Mouse (Mus musculus) urinary bladder, postnatal 4 days (tissue): Measurements from ENCODE around the gene Msi1.
"Not testable (repeated sequence)": the region's sequence is repeated elsewhere in the genome, so short reads cannot be mapped to it uniquely, and the experiment has no call there.

Experiments
- DNase-seq, 2 experiments: peaks; one replicate each; pipeline ENCODE4 v3.0.0; 2021 to 2022; ENCODE audit warnings: low spot score in 2 of 2

The Msi1 gene

DNA sequence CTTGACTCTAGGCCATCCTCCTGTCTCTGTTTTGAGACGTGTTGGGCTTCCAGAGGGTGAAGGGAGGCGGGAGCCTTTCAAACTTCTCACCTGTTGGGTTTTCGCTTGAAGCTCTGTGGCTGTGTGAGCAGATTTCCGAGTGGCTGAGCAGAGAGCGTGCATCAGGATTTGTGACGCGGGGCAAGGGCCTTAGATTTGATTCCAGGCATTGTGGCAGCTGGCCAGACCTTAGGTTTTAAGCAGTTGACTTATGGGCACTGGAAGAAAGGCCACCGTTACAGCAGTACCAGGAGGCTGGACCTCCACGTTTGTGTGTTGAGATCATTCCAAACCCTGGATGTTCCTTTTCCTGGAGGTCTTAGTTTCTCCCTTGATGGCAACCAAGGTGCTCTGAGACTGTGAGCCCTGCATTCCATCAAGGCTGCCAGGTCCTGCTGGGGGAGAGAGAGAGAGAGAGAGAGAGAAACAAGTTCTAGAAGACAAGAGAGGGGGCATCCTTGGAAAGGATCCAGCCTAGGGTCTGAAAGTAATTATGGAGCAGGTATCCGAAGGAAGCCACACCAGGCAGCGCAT, 5.0 kb downstream of the Msi1 start:
- no peak for DNase-seq

DNA sequence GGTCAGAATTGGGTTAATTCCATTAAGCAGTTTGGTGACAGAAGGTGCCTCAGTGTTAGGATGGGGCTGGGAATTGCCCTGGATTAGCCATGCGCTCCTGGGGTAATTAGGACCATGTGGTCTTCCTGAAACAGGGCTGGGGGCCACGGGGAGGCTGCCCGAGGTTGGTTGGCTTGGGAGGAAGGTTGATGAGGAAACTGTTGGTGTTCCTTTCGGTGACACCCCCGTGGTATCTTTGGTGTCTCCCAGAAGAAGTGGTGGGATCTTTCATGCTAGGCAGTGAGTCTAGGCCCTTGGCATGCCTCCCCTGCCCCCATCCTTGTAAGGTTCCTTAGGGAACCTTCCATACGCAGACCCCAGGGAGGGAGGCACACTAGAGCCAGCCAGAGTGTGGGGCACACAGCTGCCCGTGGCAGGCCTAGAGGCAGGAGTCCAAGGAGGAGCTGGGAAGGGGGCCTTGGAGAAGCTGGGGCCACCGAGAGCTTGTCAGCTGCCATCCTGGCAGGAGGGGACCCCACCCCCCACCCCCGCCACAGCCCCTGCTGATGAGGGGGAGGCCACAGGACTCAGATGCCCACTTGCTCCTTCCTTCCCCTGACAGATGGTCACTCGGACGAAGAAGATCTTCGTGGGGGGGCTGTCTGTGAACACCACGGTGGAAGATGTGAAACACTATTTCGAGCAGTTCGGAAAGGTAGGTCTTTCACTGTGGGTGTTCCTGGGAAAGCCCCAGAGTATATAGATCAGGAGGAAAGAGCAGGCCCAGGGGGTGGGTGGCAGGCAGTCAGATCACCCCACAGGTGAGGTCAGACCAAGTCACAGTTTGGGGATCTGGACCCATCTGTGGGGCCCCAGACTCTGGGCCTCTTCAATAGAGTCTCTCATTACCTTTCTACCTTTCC, 5.7 kb downstream of the Msi1 start:
- no peak for DNase-seq

DNA sequence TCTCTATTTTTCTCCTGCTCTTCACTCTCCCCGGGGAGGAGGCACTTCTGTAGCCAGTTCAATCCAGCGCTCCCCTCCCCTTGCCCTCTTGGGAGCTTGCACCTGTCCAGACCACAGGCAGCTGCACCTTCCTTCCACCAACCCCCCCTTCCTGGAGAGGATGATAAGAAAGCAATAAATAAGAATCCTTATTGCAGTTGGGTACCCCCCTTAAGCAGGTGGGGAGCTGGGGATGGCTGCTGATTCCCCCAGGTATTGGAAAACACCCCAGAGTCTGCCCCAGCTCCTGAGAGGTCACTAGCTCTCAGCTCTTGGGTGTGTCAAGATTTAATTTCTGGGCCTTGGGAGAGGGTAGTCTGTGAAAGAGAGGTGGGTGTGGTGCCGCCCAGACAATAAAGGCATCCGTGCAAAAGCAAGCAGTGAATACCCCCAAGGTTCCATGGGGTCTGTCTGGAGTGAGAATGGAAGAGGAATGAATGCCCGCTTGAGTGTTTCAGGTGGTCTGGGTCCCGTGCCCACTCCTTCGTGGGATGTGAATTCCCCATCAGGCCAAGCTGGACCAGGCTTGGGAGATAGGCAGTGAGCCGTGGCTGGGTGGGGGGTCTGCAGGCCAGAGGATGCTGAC, 6.5 kb downstream of the Msi1 start:
- DNase-seq: no peak

DNA sequence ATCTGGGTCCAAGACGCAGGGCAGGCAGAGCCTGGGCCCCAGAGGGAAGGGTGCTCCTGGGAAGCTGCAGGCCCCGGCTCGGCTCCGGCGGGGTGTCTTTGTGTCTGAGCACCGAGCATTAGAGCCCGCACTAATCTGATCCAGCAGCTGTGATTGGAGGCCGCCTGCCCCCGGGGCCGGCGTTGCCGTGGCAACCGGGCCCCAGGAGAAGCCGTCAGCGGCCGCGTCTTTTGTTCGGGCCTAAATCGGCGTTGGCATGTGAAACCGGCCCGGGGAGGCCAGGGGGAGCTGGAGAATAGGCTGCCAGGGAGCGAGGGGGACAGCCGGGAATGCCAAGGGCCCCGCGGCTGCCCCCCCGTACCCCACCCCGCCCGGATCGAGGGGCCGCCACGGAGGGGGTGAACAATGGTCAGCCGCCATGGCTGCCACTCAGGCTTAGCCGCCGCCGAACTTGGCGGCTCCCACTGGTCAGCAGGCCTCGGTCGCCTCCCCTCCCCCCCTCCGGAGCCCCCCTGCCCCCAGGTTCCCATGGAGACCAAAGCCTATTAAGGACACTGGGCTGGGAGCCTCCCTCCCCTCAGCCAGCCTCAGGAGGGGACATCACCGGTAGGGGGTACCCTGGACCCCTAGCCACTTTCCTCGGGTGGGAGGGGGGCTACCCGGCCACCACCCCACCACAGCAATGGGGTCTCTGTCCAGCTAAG, 7.2 kb downstream of the Msi1 start:
- DNase-seq: peak; percentile 62 to 68

DNA sequence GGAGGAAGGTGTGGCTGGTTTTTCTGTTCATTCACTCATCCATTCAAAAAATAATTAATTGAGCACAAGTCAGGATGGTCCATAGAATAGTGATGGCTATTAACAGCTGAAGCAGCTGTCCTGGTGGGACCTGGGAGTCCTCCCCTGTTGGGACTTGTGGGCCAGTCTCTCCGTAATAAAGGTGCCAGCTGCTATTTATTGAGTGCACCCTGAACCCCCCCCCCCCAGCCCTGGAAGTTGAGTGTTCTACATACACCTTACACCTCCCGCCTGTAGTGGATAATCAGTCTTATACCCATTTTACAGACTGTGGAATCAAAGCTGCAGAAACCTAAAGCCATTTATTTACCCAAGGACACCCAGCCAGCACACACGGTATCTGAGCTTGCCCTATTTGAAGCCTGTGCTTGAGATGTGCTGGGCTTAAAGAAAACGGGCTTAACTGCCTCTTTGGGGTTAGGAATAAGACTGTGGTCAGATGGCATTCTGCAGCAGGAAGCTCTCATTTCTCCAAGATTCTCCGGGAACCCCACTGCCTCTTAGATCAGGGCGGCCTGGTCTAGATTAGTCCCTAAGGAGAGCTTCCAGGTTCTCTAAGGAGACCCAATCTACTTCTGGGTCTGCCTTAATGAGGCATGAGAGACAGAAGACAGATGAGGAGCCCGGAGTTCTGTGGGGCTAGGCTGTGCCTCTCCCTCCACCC, 8.0 kb downstream of the Msi1 start:
- no peak for DNase-seq

DNA sequence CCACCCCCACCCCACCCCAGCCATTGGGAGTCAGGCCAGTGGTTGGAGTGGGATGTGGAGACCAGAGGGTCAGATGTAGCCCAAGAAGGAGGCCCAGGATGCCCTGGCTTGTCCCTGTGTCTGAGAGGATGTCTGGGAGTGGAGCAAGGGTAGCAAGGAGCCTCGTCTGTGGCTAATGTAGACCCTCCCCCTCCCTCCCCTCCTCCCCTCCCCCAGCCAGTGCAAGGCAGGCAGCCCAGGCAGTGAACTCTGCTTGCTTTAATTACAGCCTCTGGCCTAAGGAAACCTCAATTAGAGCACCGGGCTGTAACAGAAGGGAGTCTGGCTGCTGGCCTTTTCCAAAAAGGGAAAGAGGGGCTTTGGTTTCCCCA, 8.5 kb downstream of the Msi1 start:
- DNase-seq: no peak

DNA sequence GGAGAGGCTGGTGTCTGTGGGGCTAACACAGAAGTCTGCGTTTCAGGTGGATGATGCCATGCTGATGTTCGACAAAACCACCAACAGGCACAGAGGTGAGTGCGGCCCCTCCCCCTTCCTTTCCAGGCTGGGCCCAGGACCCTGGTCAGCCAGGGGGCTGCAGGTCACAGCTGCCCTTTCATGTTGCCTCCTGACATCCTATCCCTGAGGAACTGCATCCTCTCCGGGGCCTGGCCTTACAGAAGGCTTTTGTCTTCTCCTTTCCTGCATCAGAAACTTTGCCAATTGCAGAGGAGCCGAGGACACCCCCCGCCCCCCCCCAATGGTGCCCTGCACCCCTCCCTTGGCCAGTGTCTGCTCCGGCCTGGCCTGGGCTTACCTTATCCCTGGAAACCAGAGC, 9.3 kb downstream of the Msi1 start:
- DNase-seq: no peak

DNA sequence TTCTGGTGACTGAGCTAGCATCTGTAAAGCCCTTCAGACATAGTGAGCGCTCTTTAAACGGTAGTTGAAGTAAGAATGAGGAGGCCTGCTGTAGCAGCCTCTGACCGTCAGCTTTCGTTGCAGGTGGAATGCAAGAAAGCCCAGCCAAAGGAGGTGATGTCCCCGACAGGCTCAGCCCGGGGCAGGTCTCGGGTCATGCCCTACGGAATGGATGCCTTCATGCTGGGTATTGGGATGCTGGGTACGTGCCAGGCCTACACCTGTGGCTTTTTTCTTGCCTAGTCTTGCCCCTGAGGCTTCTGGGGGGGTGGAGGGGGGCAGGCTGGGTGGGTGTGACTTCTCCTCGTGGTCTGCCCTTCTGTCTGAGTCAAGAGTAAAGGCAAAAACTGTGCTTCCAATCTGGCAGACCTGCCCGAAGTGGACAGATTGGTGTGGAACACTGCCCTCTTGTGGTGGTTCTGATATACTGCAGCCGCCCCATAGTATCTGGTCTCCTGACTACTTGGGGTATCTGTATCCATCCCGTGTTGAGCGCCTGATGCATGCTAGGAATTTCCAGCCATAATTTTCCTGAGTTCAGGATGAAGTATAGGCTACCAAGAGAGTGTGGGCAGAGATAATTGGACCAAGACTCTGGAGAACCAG, 11.9 kb downstream of the Msi1 start:
- peak; percentile 68 to 81 for DNase-seq

DNA sequence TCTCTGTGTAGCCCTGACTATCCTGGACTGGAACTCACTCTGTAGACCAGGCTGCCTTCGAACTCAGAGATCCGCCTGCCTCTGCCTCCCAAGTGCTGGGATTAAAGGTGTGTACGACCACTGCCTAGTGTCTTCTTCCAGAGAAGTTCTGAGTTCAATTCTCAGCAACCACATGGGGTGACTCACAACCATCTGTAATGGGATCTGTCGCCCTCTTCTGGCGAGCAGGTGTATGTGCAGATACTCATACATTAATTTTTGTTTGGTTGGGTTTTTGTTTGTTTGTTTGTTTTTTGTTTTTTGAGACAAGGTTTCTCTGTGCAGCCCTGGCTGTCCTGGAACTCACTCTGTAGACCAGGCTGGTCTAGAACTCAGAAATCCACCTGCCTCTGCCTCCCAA, 13.3 kb downstream of the Msi1 start:
- not testable (repeated sequence) for DNase-seq

DNA sequence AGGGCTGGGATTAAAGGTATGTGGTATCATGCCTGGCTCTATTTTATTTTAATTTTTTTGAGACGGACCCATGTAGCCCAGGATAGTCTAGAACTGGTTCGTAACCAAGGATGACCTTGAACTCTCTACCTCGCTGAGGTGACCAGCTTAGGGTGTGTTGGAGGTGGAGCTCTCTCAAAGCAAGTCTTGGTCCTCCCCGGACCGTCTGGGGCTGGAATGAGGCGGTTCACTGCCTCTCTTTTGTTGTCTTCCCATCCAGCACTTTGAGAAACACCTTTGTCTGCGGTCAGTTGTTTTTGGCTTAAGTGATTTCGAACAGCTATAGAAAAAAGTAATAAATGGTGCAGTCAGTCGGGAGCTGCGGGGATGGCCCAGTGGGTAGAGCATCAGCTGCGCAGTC, 14.7 kb downstream of the Msi1 start:
- DNase-seq: no peak

DNA sequence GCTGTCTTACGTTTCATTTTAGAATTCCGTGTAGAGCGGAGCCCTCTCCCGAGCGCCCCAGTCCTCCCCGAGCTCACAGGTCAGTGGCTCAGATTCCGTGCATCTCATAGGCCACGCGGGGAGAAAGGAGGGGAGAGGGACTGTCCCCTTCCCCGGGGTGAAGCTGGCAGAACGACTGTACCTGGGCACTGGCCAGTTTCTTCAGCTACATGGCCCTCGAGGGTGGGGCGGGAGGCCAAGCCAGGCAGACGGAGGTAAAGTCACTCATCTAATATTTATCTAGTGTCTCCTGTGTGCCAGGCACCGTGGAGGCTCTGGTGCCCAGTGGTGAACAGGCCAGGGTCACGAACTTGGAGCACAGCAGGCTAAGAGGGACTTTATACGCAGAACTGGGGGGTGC, 17.7 kb downstream of the Msi1 start:
- no peak for DNase-seq

DNA sequence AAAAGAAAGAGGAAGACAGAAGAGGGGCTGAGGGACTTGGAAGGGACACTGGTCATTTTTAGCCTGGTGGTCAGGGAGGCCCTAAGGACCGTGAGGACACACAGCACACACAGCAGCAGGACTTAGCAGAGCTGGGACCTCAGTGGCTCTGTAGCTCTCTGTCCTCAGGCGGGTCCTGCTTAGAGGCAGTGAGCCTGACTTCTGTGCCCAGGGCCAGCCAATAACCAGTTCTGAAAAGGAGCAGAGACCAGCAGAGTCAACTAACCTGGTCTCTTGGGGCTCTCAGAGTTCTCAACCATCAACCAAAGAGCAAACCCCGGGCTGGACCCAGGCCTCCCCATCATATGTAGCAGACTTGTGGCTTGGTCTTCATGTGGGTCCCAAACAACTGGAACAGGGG, 19.8 kb downstream of the Msi1 start:
- DNase-seq: no peak

DNA sequence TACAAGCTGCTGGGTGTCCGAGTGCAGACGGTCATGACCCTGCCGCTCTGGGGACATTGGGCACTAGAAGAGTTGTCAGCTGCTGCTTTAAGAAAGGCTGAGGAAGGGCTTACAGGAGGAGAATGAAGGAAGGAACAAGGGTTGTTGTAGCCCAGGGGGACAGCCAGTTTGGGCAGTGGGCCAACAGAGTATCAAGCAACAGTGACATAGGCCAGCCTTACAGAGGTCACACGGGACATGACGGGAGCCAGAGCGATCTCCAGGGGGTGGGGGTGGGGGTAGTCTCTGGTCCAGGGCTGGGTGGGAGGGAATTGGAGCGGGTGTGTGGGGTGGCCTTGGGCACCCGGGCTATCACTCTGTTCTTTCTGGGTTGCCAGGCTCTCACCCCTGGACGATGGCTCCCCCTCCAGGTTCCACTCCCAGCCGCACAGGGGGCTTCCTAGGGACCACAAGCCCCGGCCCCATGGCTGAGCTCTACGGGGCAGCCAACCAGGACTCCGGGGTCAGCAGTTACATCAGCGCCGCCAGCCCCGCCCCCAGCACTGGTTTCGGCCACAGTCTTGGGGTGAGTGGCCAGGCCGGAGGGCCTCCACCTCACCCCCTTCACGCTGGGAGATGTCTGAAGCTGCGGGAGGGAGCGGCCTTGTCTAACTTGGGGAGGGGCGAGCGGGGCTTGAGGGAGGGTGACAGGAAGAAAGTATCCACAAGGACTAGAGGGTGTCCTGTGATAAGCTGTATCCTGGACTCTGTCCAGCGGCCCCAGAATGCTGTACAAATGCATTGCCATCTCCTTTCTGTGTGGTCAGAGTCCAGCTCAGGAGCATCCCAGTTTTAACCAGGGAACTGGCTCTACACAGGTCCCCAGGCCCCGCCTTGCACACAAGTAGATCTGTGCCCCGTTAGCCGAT, 21.3 kb downstream of the Msi1 start:
- no peak for DNase-seq

DNA sequence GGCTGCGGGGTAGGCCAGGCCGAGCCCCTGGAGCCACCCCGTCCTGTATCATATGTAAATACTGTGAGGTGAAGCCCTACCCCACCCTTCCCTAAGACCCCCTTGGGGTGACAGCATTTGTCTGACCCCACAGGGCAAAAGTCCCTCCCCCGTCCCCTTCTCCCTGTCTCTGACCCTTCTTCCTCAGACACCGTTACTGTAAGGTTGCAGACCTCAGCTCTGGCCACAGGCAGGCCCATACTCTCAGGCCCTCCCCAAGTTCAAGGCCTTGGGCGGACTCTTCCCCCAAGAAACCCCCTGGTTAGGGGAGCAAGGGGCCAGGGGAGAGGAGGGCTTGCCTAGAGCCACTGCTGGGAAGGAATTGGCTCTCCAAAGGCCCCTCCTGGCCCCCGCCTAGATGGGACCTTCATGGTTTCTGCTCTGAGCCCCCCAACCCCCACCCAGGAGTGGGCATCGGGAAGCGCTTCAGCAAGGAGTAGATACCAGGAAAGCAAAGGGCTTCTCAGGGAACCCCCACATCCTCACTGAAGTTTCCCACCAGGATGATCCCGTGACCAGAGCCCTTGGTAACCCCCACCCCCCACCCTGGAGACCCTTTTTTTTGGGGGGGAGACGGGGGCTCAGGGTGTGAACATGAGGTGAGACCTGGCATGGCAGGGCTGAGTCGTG, 25.2 kb downstream of the Msi1 start:
- DNase-seq: no peak

DNA sequence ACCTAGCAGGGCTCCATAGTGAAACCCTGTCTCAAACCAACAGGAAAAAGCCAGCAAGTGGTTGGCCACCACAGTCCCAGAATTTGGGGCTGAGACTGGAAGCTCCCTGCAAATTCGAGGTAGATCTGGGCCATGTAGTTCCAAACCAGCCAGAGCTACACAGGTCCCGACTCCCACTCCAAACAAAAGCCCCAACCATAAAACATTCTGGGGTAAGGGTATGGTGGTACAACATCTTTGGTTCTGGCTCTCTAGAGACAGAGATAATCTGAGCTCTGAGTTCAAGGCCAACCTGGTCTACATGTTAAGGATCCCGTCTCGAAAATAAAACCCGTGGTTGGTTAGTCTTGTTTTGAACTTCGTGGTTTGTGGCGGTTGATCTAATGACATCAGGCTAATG, 26.4 kb downstream of the Msi1 start:
- DNase-seq: no peak

DNA sequence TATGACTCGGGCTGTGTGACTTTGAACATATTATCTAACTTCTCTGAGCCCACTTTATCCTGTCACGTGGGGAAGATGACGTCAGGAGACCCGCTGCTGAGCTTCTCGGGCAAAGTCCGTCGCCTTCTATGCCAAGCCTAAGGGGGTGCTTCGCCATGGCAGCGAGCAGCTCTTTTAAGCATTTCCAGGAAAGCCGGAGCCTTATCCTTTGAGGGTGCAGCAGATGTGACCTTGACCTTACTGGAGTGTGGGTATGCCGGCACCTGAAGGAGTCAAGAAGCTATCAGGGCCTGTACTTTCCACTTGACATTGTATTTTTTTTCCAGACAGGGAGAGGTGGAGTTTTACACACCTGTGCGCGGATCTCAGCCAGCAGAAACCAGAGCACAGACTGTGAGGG, 29.5 kb downstream of the Msi1 start:
- no peak for DNase-seq

DNA sequence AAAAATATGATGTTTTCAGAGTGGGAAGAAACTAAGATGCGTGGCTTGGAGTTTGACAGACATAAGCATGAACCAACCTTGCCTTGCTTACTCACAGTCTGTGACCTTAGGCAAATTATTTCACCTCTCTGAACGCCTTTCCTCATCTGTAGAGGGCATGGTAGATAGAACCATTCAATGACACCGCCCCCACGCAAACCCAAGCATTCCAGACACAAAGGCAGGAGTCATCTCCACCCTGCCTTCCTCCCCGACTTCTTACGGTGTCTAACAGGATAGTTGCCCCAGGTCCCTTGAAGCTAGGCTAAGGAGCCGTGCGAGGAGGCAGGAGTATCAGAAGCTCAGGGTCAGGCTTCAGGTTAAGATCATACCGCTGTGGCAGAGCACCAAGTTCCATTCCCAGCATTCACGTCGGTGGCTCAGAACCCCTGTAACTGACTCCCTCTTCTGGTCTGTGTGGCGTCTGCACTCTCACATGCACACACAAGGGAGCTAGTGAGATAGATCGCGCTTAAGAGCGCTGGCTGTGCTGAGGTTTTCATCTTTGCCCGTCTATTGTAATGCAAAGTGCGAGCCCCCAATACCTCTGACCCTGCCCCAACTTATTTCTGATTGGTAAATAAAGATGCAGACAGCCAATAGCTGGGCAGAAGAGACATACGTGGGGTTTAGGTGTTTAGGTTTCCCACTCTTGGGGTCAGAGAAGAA, 35.2 kb downstream of the Msi1 start:
- no peak for DNase-seq

DNA sequence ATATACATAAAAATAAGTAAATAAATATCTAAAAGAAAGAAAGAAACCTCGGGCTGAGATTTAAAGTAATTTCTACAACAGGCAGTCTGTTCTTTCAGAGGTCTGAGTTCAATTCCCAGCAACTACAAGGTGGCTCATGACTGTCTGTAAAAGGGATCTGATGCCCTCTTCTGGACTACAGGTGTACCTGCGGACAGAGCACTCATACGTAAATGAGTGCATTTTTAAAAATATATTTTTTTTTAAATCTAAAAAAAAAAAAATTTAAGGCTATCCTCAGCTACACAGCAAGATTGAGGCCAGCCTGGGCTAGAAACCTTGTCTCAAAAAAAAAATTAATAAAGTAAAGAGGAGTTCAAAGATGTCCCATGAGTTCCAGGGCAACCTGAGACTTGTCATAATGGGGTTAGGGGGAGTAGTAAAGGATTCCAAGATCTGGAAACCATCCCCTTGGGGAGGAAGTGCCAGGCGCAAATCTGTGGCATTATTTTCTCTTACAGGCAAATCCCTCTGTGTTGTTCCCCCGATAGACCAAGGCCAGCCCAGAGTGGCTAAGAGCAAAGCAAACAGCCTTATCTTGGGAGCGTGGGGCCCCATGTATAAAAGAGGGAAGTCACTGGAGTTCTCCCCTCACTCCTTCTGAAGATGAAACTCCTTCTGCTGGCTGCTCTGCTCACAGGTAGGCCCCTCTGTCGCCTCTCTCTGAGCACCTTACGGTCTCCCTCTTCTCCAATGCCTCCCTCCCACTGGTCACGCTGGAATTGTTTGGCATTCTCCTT, 36.4 kb downstream of the Msi1 start, which contains the start of gene Pla2g1b:
TSS of gene Pla2g1b (plus strand) at position 621 of the 779 bp plus-strand sequence.
- DNase-seq: no peak
